Mouse (Mus musculus): ENCODE measurements around the gene Nlk.

Nlk gene

DNA sequence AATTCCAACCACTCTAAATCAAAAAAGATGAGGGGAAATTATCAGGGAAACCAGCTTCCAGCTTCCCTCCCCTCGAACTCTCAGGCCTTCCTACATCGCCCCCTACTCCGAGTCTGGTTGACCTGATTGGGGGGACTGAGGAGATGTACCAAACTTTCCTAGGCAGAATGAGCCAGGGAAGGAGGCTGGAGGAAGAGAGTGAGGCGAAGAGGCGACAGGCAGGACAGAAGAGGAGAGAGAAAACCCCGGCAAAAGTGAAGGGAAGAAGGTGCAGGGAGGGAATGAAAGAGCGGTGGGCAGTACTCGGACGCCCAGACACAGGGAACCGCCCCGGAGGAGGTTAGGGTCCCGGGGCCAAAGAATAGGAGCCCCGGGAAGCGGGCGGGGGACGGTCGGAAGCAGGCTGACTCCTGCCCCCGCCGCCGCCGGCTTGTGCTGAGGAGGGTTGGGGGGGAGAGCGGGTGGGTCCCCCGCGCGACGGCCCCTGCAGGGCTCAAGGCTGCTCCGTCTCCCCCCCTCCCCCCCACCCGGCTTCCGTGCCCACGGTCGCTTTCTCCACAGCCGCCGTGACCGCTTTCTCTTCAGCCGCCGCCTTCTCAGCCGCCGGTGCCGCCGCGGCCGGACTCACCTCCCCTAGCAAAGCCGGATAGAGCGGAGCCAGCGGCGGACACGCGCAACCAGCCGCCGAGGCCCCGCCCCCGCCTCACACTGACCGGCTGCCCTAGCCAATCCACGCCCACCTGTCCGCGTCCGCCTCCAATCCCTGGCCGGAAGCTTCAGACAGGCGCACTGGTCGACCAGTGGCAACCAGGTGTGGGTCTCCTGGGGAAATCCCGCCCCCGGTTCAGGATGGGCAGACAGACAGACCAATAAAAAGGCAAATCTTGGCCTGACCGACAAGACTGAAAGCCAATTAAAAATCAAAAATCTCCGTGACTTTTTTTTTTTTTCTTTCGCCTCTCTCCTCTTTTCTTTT is at the start of gene Nlk:
Gene Nlk (minus strand): TSS at position 597 of the 976 bp plus-strand sequence.
- peak; percentile 99 for DNase-seq (ENCODE audit: low spot score)

DNA sequence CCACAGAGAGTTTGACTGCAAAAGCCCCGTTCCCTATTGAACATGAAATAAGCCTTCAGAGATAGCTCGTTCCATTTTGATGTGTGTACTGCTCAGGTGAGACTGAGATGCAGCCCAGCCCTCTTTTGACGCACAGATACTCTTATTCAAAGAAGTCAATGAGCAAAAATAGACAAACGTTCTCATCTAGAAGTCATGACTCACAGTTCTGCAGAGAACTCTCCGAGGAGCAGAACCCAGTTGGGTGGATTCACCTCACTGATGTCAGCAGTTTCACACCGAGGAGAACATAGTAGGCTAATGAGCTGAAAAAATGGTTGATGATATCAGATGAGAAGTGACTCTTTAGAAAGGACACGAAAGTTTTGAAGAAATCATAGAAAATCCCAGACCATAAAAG is 49.1 kb upstream of the Nlk start:
- DNase-seq (ENCODE audit: low spot score) = no peak

DNA sequence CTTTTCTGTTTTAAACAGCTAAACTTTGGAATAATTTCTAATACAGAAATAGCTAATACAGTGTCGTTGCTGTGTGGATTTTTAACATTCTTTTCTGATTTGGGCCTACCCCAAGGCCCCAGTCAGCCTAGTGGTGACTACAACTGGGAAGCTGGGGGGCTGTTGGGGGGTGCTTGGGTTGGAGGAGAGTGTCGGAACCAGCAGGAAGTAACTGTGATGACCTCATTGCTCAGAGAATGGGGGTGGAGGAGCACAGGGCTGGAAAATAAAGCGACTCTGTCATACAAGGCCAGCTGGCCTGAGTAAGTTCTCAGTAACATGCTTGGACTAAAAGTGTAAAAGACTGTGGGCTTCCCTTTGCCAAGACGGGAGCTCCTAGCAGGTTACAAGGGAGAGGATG is 48.3 kb upstream of the Nlk start:
- no peak for DNase-seq (ENCODE audit: low spot score)

DNA sequence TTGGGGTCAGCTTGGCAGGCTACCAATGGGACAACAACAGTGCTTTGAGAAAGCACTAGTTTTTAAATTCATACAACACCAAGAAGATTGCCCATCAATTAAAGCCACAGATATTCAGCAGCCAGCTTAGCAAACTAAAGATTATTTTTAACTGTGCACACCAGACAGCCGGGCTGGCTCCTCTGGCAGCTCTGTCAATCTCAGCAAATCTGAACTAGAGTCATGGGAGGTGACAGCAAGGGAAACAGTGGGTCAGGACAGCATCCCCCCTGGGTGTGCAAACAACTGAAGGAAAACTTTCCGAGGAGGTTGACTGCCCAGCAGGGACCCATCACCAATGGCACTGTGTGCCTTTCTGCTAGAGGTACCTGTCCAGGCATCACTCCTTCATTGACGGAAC is 45.3 kb upstream of the Nlk start:
- no peak for DNase-seq (ENCODE audit: low spot score)

DNA sequence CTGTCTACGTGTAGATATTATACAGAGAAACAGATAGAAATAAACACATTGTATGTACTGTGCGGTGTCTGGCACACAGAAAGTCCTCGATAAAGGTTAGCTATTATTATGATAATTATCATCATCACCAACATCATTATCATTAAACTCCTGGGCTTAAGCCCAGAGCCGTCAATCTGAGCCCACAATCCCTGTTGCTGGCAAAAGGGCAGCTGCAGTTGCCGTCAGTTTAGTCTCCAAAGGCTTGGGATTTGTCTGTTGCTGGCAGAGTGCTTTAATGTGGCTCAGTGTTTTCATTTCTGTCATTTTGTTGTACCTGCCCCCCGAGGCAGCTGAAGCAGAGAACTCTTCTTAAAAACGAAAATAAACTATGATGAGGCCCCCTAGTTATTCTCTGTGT is 44.8 kb upstream of the Nlk start:
- no peak for DNase-seq (ENCODE audit: low spot score)

DNA sequence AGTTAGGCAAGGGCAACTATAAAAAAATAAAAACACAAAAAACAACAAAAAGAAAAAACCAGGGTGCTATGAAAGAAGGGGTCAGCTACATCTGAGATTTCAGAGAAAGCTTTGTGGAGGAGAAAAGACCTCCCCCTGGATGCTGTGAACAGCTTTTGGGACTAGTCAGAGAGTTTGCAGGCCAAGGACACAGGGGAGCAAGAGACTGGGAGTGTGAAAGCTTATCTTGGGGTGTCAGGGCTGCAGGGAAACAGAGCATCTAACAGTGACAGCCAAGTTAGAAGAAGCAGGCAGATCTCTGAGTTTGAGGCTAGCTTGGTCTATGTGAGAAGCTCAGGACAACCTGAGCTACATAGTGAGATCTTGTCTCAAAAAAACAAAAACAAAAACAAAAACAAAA is 42.2 kb upstream of the Nlk start:
- DNase-seq (ENCODE audit: low spot score) = no peak

DNA sequence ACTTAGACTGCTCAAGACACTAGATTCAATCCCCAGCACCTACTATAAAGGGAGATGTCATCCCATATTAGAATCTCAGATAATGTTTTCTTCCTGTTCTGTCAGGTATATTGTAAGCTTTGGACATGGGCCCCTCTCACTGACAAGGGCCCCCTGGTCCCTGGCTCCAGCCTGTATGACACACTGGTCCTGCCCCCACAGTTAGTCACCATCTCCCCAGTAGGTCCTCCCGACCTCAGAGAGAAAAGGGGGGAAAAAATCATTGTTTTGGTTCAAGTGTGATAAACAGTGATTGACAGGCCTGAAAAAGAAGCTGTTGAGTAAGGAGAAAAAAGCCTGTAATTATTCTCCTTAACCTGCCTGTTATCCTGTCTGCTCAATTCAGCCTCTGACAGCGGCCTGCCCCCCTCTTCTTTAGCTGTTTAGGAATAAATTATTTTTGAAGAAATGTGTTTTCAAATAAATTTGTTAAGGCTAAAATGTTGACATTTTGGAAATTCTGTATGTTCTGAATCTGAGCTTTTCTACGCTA is 39.8 kb upstream of the Nlk start:
- no peak for DNase-seq (ENCODE audit: low spot score)

DNA sequence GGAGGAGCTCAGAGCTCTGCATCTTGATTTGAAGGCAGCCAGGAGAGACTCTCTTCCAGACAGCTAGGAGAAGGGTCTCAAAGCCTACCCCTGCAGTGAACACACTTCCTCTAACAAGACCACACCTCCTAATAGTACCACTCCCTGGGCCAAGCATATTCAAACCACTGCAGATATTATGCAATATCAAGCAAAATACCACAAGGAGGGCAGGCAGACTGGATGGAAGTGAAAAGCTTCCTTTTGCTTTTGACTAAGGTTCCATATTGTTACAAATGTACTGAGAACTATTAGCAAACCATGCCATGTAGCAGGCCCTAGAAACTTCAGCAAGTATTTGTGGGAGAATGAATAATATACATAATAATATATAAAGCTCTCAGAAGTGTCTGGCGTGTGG is 38.0 kb upstream of the Nlk start:
- no peak for DNase-seq (ENCODE audit: low spot score)

DNA sequence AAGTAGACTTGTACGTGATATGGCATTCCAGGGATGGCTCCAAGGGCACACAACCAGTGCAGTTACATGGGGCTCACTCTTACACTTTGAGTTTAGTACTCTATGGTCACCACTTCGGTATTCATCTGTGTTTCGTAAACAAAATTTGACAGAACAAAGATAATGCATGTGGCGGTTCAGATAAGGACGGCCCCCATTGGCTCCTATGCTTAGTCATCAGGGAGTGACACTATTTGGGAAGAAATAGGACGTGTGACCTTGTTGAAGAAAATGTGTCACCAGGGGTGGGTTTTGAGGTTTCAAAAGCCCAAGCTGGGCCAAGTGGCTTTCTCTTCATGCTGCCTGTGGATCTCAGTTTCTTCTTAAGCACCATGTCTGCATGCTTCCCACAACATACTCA is 35.4 kb upstream of the Nlk start:
- DNase-seq (ENCODE audit: low spot score) = no peak

DNA sequence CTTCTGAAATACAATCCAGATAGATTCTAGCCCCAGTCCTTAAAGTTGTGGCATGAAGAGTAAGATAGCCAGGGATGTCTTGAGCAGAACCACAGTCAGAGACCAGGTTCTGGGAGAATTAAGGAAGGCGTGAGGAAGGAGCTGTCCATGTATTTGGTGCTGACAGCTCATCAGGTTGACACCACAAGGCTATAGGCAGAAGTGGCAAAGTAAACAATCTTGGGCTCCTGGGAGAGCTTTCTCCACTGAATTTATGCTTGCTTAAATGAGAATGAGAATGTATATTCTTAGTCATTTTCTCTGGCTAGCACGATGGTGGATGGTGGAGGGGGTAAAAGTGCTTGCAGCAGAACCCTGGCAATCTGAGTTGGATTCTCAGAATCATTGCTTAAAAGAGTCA is 33.7 kb upstream of the Nlk start:
- DNase-seq (ENCODE audit: low spot score) = peak; percentile 63

DNA sequence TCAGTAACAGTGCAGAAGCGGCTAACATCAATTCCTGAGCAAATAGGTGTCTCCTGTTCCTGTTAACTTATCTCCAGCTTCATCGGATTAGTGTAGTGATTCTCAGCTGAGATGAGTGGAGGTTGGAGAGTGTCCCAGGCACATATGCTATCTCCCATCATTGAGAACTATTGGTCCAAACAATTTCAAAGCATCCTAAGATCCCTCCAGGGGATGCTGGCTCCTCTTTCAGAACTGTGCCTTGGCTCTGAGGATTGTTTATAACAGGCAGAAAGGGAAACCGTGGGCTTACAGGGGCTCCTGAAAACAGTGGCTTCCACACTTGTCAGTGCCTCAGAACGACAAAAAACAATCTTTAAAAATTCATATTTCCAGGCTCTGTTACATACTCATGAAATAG is 30.9 kb upstream of the Nlk start:
- DNase-seq (ENCODE audit: low spot score) = no peak

DNA sequence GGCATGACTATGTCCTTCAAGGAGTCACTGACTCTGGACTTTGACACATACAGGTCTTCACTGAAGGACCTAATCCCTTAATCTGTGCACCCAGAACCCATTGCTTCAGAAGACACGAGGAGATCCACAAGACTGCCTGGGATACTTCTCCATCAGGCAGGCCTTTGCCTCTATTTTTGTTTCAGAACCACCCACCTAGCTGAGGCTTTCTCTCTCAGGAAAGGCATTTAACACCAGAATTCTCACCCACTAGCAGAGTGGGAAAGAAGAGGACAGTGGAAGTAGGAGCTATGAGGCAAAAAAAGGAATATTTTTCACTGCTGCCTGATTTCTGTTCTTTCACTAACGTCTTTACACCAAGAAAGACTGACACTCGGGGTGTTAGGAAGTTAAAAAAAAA is 29.2 kb upstream of the Nlk start:
- DNase-seq (ENCODE audit: low spot score) = no peak

DNA sequence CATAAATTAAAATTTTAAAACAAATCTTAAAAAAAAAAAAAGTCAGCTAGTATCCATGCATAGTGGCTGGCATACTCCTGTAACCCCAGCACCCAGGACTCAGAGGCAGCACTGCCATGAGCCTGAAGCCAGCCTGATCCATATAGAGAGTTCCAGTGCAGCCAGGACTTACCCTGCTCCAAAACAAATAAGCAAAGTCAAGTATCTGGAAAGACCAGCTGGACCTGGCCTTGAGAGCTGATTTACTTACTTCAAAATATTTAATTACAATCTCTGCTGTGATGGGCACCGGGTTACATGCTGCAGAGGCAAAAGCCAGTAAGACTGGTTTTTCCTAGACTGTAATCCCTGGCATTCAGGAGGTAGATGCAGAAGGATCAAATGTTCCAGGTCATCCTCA is 27.6 kb upstream of the Nlk start:
- DNase-seq (ENCODE audit: low spot score) = no peak

DNA sequence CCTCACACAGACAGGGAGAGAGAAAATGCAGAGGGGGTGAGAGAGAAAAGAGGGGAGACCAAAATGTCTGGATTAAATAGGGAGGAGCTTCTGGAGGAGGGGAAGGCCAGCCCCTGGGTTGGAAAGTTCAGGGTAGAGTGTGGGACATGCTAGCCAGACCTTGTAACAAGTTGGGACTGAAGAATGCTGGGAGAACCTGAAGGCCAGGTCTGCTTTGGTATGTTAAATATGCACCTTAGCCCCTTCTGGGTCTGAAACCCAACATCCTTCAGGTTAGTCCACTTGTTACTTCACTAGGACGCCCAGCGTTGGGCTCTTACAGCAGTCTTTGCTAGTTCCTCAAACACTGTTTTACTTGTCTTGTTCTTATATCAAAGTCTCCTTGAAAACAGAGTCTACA is 24.2 kb upstream of the Nlk start:
- no peak for DNase-seq (ENCODE audit: low spot score)

DNA sequence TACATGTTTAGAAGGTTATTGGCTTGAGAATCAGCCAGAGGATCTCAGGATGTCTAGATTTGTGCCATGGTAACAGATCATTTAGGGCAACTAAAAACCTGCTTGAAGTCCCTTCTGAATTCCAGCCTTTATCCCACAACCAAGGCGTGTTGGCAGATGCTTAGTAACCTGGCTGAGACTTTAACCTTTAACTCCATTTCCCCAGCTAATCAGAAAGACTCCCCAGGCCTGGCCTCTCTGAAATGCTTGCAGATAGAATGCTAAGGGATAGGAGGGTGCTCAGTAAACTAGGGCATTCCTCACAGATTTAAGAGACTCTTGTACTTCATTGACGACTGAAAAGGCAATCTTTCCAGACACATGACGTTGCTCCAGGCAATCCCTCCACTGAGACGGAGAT is 20.5 kb upstream of the Nlk start:
- DNase-seq (ENCODE audit: low spot score) = no peak

DNA sequence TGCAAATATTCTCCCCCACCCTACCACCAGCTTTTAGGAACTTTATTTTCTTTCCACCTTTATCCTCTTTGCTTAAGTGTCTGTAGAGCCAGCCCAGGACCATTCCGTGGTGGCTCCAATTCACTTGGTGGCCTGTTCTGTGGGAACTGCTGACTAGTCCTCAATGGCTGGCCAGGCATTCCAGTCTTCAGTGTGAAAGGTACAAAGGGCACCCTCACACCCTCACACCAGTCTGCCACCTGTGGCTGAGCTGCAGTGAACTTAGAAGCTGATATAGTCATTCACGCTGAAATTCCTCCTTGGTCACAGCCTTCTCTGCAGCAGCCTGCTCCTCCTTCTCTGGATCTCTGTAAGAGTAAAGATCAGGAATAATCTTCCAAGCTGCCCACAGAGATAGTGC is 11.5 kb upstream of the Nlk start:
- no peak for DNase-seq (ENCODE audit: low spot score)

DNA sequence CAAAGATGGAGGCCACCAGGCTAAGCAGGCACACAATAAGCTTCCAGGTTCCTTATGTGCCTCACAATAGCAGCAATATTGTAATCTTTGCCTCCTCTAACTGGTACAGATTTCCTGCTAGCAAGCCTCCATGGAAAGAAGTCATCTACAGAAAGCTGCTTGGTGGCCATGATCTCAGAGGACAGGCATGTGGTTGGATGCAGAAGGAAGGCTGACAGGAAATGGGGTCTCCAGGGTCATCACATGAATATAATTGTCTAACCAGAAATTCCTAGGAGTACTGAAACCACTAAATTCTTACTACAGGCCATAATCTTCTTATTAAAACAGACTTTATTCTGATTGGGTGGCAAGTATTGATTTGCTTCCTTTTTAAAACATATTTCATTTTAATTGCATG is 8.9 kb upstream of the Nlk start:
- no peak for DNase-seq (ENCODE audit: low spot score)

DNA sequence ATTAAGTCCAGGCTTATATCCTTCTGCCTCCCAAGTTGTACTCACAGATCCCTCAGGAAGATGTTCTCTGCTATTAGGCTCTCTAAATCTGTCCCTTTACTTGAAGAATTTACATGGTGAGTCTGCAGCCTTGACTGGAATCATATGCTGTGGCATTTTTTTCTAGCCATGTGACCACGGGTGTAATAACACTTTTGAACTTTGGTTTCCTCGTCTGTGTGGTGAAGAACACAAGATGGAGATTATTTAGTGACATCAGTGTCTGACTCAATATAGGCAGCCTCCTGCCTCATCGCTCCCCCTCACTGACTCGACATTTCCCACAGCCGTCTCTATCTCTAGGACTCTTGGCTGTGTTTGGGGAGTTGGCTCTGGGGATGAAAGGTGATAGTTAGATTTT is 5.9 kb upstream of the Nlk start:
- no peak for DNase-seq (ENCODE audit: low spot score)

DNA sequence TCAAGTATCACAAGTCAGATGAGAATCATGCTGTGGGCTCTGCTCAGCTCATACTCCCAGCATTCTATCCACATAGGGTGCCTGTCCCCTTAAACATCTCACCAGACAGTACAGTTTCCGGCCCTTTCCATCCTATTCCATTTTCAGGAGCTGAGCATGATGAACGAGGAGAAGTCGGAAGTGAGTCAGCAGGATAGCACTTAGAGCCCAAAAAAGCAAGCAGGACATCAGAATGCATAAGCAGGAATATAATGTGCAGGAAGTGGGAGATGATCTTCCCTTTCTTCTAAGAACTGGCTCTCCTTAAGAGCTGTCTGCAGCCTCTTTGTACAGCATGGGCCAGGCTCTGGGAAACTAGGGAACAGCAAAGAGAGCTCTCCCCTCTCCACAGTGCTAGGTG is 5.1 kb upstream of the Nlk start:
- no peak for DNase-seq (ENCODE audit: low spot score)

DNA sequence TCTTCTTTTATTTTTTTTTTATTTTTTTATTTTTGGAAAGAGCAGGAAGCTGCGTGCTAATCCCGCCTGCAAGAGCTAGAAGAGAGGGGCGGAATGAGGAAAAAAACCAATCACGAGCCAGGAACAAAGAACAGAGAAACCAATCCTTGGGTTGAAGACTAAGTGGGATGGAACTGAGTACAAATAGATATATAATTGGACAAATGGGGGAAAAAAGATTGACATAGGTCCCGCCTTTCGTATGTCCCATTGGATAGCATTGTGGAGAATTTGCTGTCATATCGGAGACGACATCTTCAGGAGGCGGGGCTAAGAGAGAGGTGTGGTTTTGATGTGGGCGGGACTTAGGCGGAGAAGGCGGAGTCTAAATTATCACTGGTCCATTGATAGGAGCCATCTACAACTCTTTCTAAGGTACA is 589 bp upstream of the Nlk start:
- DNase-seq (ENCODE audit: low spot score) = peak; percentile 94

DNA sequence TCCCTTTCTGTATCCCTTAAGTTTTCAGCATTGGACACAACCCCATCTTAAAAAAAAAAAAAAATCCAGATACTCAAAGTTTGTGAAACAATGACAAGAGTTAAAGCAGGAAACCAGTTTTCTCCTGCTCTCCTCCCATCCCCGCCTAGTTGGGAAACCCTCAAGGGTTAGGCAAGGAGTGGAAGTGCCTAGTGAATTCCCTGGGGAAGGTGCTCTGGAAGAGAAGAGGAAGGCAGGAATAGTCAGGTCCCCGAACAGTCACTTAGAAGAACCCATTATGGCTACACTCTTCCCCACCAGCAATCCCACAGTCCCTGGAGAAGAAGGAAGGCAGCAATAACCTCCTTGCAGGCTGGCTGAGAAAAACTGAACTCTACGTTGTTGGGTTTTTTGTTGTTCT is 2.9 kb downstream of the Nlk start:
- DNase-seq (ENCODE audit: low spot score) = no peak

DNA sequence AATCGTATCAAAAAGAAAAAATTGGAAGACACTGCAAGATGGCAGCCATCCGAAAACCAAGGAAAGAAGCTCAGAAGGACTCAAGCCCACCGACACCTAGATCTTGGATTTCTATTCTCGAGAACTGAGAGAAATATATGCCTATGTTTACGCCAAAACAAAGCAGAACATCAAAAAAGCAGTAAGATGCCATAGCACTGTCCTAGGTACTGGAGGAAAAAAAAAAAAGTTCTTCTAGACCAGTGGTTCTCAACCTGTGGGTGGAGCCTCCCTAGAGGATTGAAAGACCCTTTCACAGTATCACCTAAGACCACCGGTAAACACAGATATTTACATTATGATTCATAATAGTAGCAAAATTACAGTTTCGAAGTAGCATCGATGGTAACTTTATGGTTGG is 3.9 kb downstream of the Nlk start:
- DNase-seq (ENCODE audit: low spot score) = no peak

DNA sequence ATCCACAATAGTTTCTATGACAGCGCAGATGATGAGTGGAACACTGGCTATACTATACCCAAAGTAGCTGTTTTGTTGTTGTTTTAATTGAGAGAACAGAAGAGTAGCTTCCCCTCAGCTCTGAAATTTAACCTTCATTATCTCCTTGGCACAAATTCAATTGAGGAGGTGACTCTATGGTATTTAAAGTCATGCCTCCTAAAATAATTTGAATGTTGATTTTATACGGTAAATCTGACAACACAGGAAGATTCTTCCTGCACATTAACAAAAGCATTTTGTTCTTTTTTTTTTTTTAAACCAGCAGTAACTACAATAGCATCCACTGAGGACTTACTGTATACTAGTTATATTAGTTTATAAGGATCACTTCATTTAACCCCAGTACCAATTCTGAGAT is 6.0 kb downstream of the Nlk start:
- no peak for DNase-seq (ENCODE audit: low spot score)

DNA sequence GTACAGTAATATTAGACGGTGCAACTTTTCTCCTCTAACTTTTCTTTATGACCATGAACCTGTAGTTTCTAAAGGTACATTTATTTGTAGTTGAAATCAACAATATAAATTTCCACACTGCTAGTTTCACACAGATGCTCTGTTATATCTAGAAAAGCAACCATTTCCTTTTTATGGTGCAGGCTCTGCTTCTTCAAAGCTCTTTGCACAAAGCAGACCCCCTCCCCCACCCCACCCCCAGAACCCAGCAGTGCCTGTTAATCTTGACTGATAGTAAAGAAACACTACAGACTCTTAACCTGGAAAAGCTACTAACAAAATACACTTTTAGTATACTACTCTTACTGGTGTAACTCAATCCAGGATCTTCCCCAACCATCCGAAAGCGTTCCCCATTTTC is 6.6 kb downstream of the Nlk start:
- no peak for DNase-seq (ENCODE audit: low spot score)

All from embryo, embryonic 10 days (tissue).